In genomic region chr15:78878792-78879516, GRCm38 (mm10) we compare ENCODE assay signal across 13 mouse cellular contexts. TPM values are rescaled to one million over a fixed set of nuclear protein-coding genes. Genes with fewer than 3 reads are reported as not detected.
DNase-seq lines count a peak whose midpoint lies in the region; ATAC-seq and TF ChIP-seq lines count a peak whose summit lies in the region.
"Not testable (repeated sequence)": the region's sequence is repeated elsewhere in the genome, so short reads cannot be mapped to it uniquely, and the experiment has no call there.
"Had no signal": no experiment of that assay in that cellular context is flagged by ENCODE, and none has a peak within 500 bp of the region (broad histone marks: within the 10 kb centered on the region; RNA-seq: fewer than 3 reads in every experiment).

No protein-coding gene starts in this region.

- not testable (repeated sequence) for TF ChIP-seq CTCF in gastrocnemius, adult 2 months (IDR thresholded peaks at IDR 0.05); kidney, postnatal 0 days (IDR thresholded peaks at IDR 0.05; ENCODE audit: low read depth); liver, postnatal 0 days (IDR thresholded peaks at IDR 0.05; ENCODE audit: low read depth)

- not testable (repeated sequence) for H3K4me2 ChIP-seq in kidney, postnatal 0 days (ENCODE audit: low read length)
- peak overlapping the region; percentile 19; the same call in 1 of the 2 replicates for H3K4me2 ChIP-seq in liver, postnatal 0 days (ENCODE audit: low read depth, low read length)
- H3K4me2 ChIP-seq in neural tube, embryonic 12.5 days (replicated peaks): peak overlapping the region; percentile 70; the same call in 1 of the 2 replicates

- H3K36me3 ChIP-seq in hindbrain, embryonic 10.5 days: peaks cover 48% of the 10 kb centered on the region
- H3K36me3 ChIP-seq in kidney, postnatal 0 days (ENCODE audit: insufficient read depth, low read length): peaks cover 34% of the 10 kb centered on the region
- peaks cover 30% of the 10 kb centered on the region for H3K36me3 ChIP-seq in liver, postnatal 0 days (replicated peaks; ENCODE audit: insufficient read depth, low read length)
- H3K36me3 ChIP-seq in neural tube, embryonic 12.5 days: peaks cover 31% of the 10 kb centered on the region

- TF ChIP-seq EP300 in liver, postnatal 0 days (IDR thresholded peaks at IDR 0.05; ENCODE audit: low read depth): not testable (repeated sequence)

- H3K9me3 ChIP-seq in hindbrain, embryonic 10.5 days; kidney, postnatal 0 days (replicated peaks; ENCODE audit: low read length); liver, postnatal 0 days (ENCODE audit: low read length); neural tube, embryonic 12.5 days: not testable (repeated sequence)

- intact Hi-C loops in gastrocnemius, adult 2 months (cut with DNase I): not testable (repeated sequence)

- peak overlapping the region; percentile 38 for H3K27ac ChIP-seq in brown adipose tissue, adult 24 weeks (replicated peaks; ENCODE audit: low read depth, low read length)
- H3K27ac ChIP-seq in gastrocnemius, adult 2 months: peak overlapping the region; percentile 97
- H3K27ac ChIP-seq in hindbrain, embryonic 10.5 days: peak overlapping the region; percentile 26; the same call in 1 of the 2 replicates
- not testable (repeated sequence) for H3K27ac ChIP-seq in kidney, postnatal 0 days; neural tube, embryonic 12.5 days
- H3K27ac ChIP-seq in liver, postnatal 0 days (ENCODE audit: low read depth): peak overlapping the region; percentile 71

- H3K9ac ChIP-seq in kidney, postnatal 0 days (ENCODE audit: low read depth, low read length); liver, postnatal 0 days (replicated peaks): not testable (repeated sequence)
- H3K9ac ChIP-seq in neural tube, embryonic 12.5 days: 0 out of 2 replicates have a peak overlapping the region, but pooled peaks have one; percentile 33

- not testable (repeated sequence) for ATAC-seq in kidney, postnatal 0 days (replicated peaks; ENCODE audit: low FRiP score, low read depth); liver, postnatal 0 days; neural tube, embryonic 12.5 days (ENCODE audit: low FRiP score, low read depth)
- peak; percentile 61 for ATAC-seq in megakaryocyte, adult 5-6 weeks (ENCODE audit: poor library complexity, severe bottlenecking)

- H3K27me3 ChIP-seq in hindbrain, embryonic 10.5 days (ENCODE audit: insufficient read depth, poor library complexity, severe bottlenecking); kidney, postnatal 0 days (ENCODE audit: insufficient read depth, low read length); liver, postnatal 0 days (ENCODE audit: insufficient read depth, low read length); neural tube, embryonic 12.5 days (replicated peaks): not testable (repeated sequence)

- H3K4me3 ChIP-seq in brown adipose tissue, adult 24 weeks (ENCODE audit: insufficient read depth, low read depth, low read length): peak overlapping the region; percentile 24
- peak overlapping the region; percentile 95 for H3K4me3 ChIP-seq in gastrocnemius, adult 2 months
- peak overlapping the region; percentile 76; the same call in 1 of the 2 replicates for H3K4me3 ChIP-seq in hindbrain, embryonic 10.5 days
- H3K4me3 ChIP-seq in kidney, postnatal 0 days (replicated peaks; ENCODE audit: low read depth, low read length); liver, postnatal 0 days (ENCODE audit: low read depth, low read length); neural tube, embryonic 12.5 days: not testable (repeated sequence)

- WGBS in hindbrain, embryonic 10.5 days: 71% methylated on average over 7 of the region's 7 CpGs
- WGBS in kidney, postnatal 0 days: 25% methylated on average over 7 of the region's 7 CpGs
- WGBS in liver, postnatal 0 days (ENCODE audit: insufficient replicate concordance): 23% methylated on average over 7 of the region's 7 CpGs
- 69% methylated on average over 7 of the region's 7 CpGs for WGBS in neural tube, embryonic 12.5 days

- H3K4me1 ChIP-seq in brown adipose tissue, adult 24 weeks (ENCODE audit: control insufficient read depth, insufficient read depth, insufficient read length, low read length): not testable (repeated sequence)
- peaks cover 55% of the 10 kb centered on the region for H3K4me1 ChIP-seq in hindbrain, embryonic 10.5 days (replicated peaks)
- H3K4me1 ChIP-seq in kidney, postnatal 0 days (replicated peaks; ENCODE audit: insufficient read depth, low read length): peaks cover 14% of the 10 kb centered on the region; the same call in 1 of the 2 replicates
- H3K4me1 ChIP-seq in liver, postnatal 0 days (ENCODE audit: insufficient read depth): peaks cover 26% of the 10 kb centered on the region
- peaks cover 14% of the 10 kb centered on the region for H3K4me1 ChIP-seq in neural tube, embryonic 12.5 days

- peak; percentile 51 for DNase-seq in gastrocnemius, adult 2 months
- not testable (repeated sequence) for DNase-seq in hindbrain, embryonic 10.5 days (ENCODE audit: low spot score)
- DNase-seq in kidney, postnatal 0 days (ENCODE audit: low spot score): peak; percentile 46
- peak; percentile 49 for DNase-seq in liver, postnatal 0 days
- peak; percentile 39 for DNase-seq in urinary bladder, postnatal 14 days (ENCODE audit: low spot score)

RNA-seq across cellular contexts. Expression of gene Gga1, which starts 2.0 kb away (rescaled TPM):
- 23.7 and 29.1 TPM in 2 replicates for polyA plus RNA-seq in brown adipose tissue, adult 24 weeks (2012; ENCODE audit: insufficient read depth, insufficient read length, missing spikeins)
- total RNA-seq in gastrocnemius, adult 2 months (2021): 10 to 100 TPM; 43.1 to 45.7 TPM
- 51.1 and 60.7 TPM in 2 replicates for polyA plus RNA-seq in hindbrain, embryonic 10.5 days (2016; fragmentation: Nextera tagmentation; extraction: Ambion mirVana)
- polyA plus RNA-seq in kidney, postnatal 0 days (2015; fragmentation: Nextera tagmentation; extraction: Ambion mirVana): 41.5 and 42.8 TPM in 2 replicates
- 12.9 and 14.8 TPM in 2 replicates for polyA plus RNA-seq in liver, postnatal 0 days (2015; fragmentation: Nextera tagmentation; extraction: Ambion mirVana)
- 46.0 and 52.6 TPM in 2 replicates for total RNA-seq in megakaryocyte, adult 5-6 weeks (2015)
- 20.8 and 28.9 TPM in 2 replicates for total RNA-seq in megakaryocyte, adult 5-6 weeks (2017)
- 55.6 and 57.5 TPM in 2 replicates for polyA plus RNA-seq in neural tube, embryonic 12.5 days (2016; fragmentation: Nextera tagmentation; extraction: Ambion mirVana)

RNA-seq across cellular contexts. Expression of gene Gm49510, which starts 20.5 kb away (rescaled TPM):
- polyA plus RNA-seq in brown adipose tissue, adult 24 weeks (2012; ENCODE audit: insufficient read depth, insufficient read length, missing spikeins): not detected in 2 replicates
- under 1 TPM in 1 of 2 experiments, not detected in 1; 0.13 TPM for total RNA-seq in gastrocnemius, adult 2 months (2021)
- polyA plus RNA-seq in hindbrain, embryonic 10.5 days (2016; fragmentation: Nextera tagmentation; extraction: Ambion mirVana): 0.29 and 0.38 TPM in 2 replicates
- polyA plus RNA-seq in kidney, postnatal 0 days (2015; fragmentation: Nextera tagmentation; extraction: Ambion mirVana): 0.30 TPM in 1 of 2 replicates, not detected in the other
- polyA plus RNA-seq in liver, postnatal 0 days (2015; fragmentation: Nextera tagmentation; extraction: Ambion mirVana): 0.07 TPM in 1 of 2 replicates, not detected in the other
- not detected in 2 replicates for total RNA-seq in megakaryocyte, adult 5-6 weeks (2015)
- 1.1 and 2.0 TPM in 2 replicates for total RNA-seq in megakaryocyte, adult 5-6 weeks (2017)
- polyA plus RNA-seq in neural tube, embryonic 12.5 days (2016; fragmentation: Nextera tagmentation; extraction: Ambion mirVana): 0.28 and 0.32 TPM in 2 replicates
- total RNA-seq: adrenal gland, adult 18-20 months; gastrocnemius, postnatal 10 days; hematopoietic stem cell, adult 5-6 weeks had no signal

RNA-seq across cellular contexts. Expression of gene Sh3bp1, which starts 20.6 kb away (rescaled TPM):
- polyA plus RNA-seq in brown adipose tissue, adult 24 weeks (2012; ENCODE audit: insufficient read depth, insufficient read length, missing spikeins): 2.2 and 3.3 TPM in 2 replicates
- total RNA-seq in gastrocnemius, adult 2 months (2021): 1 to 10 TPM; 1.4 to 2.0 TPM
- polyA plus RNA-seq in hindbrain, embryonic 10.5 days (2016; fragmentation: Nextera tagmentation; extraction: Ambion mirVana): 23.8 and 24.7 TPM in 2 replicates
- polyA plus RNA-seq in kidney, postnatal 0 days (2015; fragmentation: Nextera tagmentation; extraction: Ambion mirVana): 19.6 and 24.6 TPM in 2 replicates
- polyA plus RNA-seq in liver, postnatal 0 days (2015; fragmentation: Nextera tagmentation; extraction: Ambion mirVana): 7.4 and 8.2 TPM in 2 replicates
- total RNA-seq in megakaryocyte, adult 5-6 weeks (2015): 46.5 and 53.3 TPM in 2 replicates
- 34.0 and 38.2 TPM in 2 replicates for total RNA-seq in megakaryocyte, adult 5-6 weeks (2017)
- 9.6 and 10.0 TPM in 2 replicates for polyA plus RNA-seq in neural tube, embryonic 12.5 days (2016; fragmentation: Nextera tagmentation; extraction: Ambion mirVana)

RNA-seq across cellular contexts. Expression of gene Lgals2, which starts 23.6 kb away (rescaled TPM):
- polyA plus RNA-seq in brown adipose tissue, adult 24 weeks (2012; ENCODE audit: insufficient read depth, insufficient read length, missing spikeins): not detected in 2 replicates
- total RNA-seq in gastrocnemius, adult 2 months (2021): not detected
- not detected in 2 replicates for polyA plus RNA-seq in hindbrain, embryonic 10.5 days (2016; fragmentation: Nextera tagmentation; extraction: Ambion mirVana)
- polyA plus RNA-seq in kidney, postnatal 0 days (2015; fragmentation: Nextera tagmentation; extraction: Ambion mirVana): 0.91 and 1.2 TPM in 2 replicates
- 3.4 TPM in 2 replicates for polyA plus RNA-seq in liver, postnatal 0 days (2015; fragmentation: Nextera tagmentation; extraction: Ambion mirVana)
- total RNA-seq in megakaryocyte, adult 5-6 weeks (2015): not detected in 2 replicates
- 0.26 TPM in 1 of 2 replicates, not detected in the other for total RNA-seq in megakaryocyte, adult 5-6 weeks (2017)
- polyA plus RNA-seq in neural tube, embryonic 12.5 days (2016; fragmentation: Nextera tagmentation; extraction: Ambion mirVana): not detected in 2 replicates
- total RNA-seq: gastrocnemius, postnatal 10 days; hematopoietic stem cell, adult 5-6 weeks; layer of hippocampus, postnatal 36 days had no signal
- polyA plus RNA-seq: forebrain, embryonic 11.5 days had no signal

RNA-seq across cellular contexts. Expression of gene Pdxp, which starts 34.8 kb away (rescaled TPM):
- polyA plus RNA-seq in brown adipose tissue, adult 24 weeks (2012; ENCODE audit: insufficient read depth, insufficient read length, missing spikeins): 0.67 and 1.3 TPM in 2 replicates
- total RNA-seq in gastrocnemius, adult 2 months (2021): 1 to 10 TPM; 1.1 to 1.4 TPM
- 29.5 and 33.9 TPM in 2 replicates for polyA plus RNA-seq in hindbrain, embryonic 10.5 days (2016; fragmentation: Nextera tagmentation; extraction: Ambion mirVana)
- polyA plus RNA-seq in kidney, postnatal 0 days (2015; fragmentation: Nextera tagmentation; extraction: Ambion mirVana): 7.1 and 7.8 TPM in 2 replicates
- polyA plus RNA-seq in liver, postnatal 0 days (2015; fragmentation: Nextera tagmentation; extraction: Ambion mirVana): 1.9 and 2.1 TPM in 2 replicates
- total RNA-seq in megakaryocyte, adult 5-6 weeks (2015): 3.5 and 5.1 TPM in 2 replicates
- 2.1 and 2.6 TPM in 2 replicates for total RNA-seq in megakaryocyte, adult 5-6 weeks (2017)
- 44.6 and 47.1 TPM in 2 replicates for polyA plus RNA-seq in neural tube, embryonic 12.5 days (2016; fragmentation: Nextera tagmentation; extraction: Ambion mirVana)
